7 mouse cellular contexts compared by ENCODE assay signal in the genomic region with DNA sequence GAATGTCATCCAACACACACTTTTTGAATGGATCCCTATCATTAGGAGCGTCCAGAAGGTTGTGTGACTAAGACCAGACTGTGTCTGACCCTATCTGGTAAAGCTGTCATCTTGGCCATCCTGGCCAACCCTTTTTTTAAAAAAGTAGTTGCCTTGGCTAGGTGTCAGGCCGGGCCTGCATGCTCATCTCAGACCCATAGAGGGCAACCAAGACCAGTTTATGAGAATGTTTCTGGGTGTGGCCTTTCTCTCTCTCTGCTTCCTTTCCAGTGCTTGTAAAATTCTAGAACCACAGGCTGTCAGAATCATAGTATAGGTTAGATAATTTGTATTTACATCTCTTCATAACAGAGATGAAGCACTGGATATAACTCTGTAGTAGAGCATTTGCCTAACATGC.
DNase-seq lines count a peak whose midpoint lies in the region; ATAC-seq and TF ChIP-seq lines count a peak whose summit lies in the region.

No protein-coding gene starts in this region.

- H3K4me2 ChIP-seq in kidney, embryonic 15.5 days = no peak overlapping the region

- 32% methylated on average over 2 of the region's 2 CpGs for WGBS in kidney, embryonic 15.5 days

- H3K27me3 ChIP-seq in MEL (ENCODE audit: control insufficient read depth in 1 of 2, insufficient read depth in 2 of 2, low read length in 2 of 2) = no peaks in the 10 kb centered on the region
- H3K27me3 ChIP-seq in kidney, embryonic 15.5 days = peaks cover 5% of the 10 kb centered on the region; the same call in 1 of the 2 replicates

- ATAC-seq in kidney, embryonic 15.5 days (replicated peaks; ENCODE audit: low FRiP score) = peak; percentile 75

- H3K79me2 ChIP-seq in MEL (ENCODE audit: control insufficient read depth, insufficient read depth, low read length, poor library complexity) = no peaks in the 10 kb centered on the region

- H3K4me1 ChIP-seq in MEL (ENCODE audit: control insufficient read depth in 1 of 2, insufficient read depth in 2 of 2, low read length in 2 of 2) = no peaks in the 10 kb centered on the region
- H3K4me1 ChIP-seq in kidney, embryonic 15.5 days = no peaks in the 10 kb centered on the region

- no peak overlapping the region for H3K27ac ChIP-seq in MEL (ENCODE audit: control insufficient read depth, low read depth, low read length)
- H3K27ac ChIP-seq in kidney, embryonic 15.5 days = no peak overlapping the region

- peak; percentile 40 to 80 (median 60) for TF ChIP-seq CTCF in MEL (IDR thresholded peaks at IDR 0.05 in 2 of 3, conservative IDR thresholded peaks at IDR 0.05 in 1 of 3; ENCODE audit: control insufficient read depth in 1 of 3, insufficient read depth in 1 of 3, low read depth in 2 of 3, low read length in 3 of 3, poor library complexity in 1 of 3, severe bottlenecking in 1 of 3)

- H3K36me3 ChIP-seq in MEL (ENCODE audit: control insufficient read depth in 1 of 2, insufficient read depth in 2 of 2, low read length in 2 of 2) = no peaks in the 10 kb centered on the region
- H3K36me3 ChIP-seq in kidney, embryonic 15.5 days = no peaks in the 10 kb centered on the region

- H3K9me3 ChIP-seq in MEL (replicated peaks; ENCODE audit: insufficient read depth, low read length) = no peaks in the 10 kb centered on the region
- H3K9me3 ChIP-seq in kidney, embryonic 15.5 days (replicated peaks) = no peaks in the 10 kb centered on the region

- no peak for TF ChIP-seq EP300 in MEL (IDR thresholded peaks at IDR 0.05; ENCODE audit: low read depth in 1 of 2, low read length in 2 of 2)

- no peak for TF ChIP-seq POLR2A in MEL (IDR thresholded peaks at IDR 0.05; ENCODE audit: control insufficient read depth in 1 of 2, insufficient read depth in 1 of 2, low read depth in 1 of 2, low read length in 2 of 2, poor library complexity in 1 of 2)

- peak; percentile 87 for TF ChIP-seq RAD21 in MEL (IDR thresholded peaks at IDR 0.05; ENCODE audit: low read depth, low read length)

- DNase-seq in CD4-positive, CD25-positive, alpha-beta regulatory T cell, adult 2 months (ENCODE audit: low read depth, low spot score) = peak; percentile 81
- DNase-seq in MEL (ENCODE audit: low read depth, low spot score) = peak; percentile 60
- DNase-seq in cerebellum, adult 9-10 months = peak; percentile 8
- DNase-seq in gastrocnemius, adult 8-10 months (ENCODE audit: low spot score in 2 of 2) = peak; percentile 28 to 33
- peak; percentile 84 for DNase-seq in lung, postnatal 10 days
- peak; percentile 26 for DNase-seq in right cerebral cortex, postnatal 25 days

- H3K9ac ChIP-seq in MEL (ENCODE audit: control insufficient read depth, low read depth, low read length, poor library complexity, severe bottlenecking) = no peak overlapping the region
- H3K9ac ChIP-seq in kidney, embryonic 15.5 days = no peak overlapping the region

- H3K4me3 ChIP-seq in MEL (ENCODE audit: control insufficient read depth in 1 of 2, insufficient read depth in 1 of 2, low read depth in 2 of 2, low read length in 2 of 2) = no peak overlapping the region
- H3K4me3 ChIP-seq in kidney, embryonic 15.5 days (replicated peaks) = no peak overlapping the region

TF ChIP-seq in MEL, 35 proteins besides CTCF, POLR2A, EP300 and RAD21:
- TF ChIP-seq BHLHE40 (IDR thresholded peaks at IDR 0.05; ENCODE audit: borderline replicate concordance, low read depth, low read length) (no peak), USF1 (IDR thresholded peaks at IDR 0.05; ENCODE audit: low read depth, low read length) (no peak), ZC3H11A (IDR thresholded peaks at IDR 0.05; ENCODE audit: low read depth, low read length) (peak; percentile 76), TAL1 (IDR thresholded peaks at IDR 0.05; ENCODE audit: low read length) (no peak), MAFK (IDR thresholded peaks at IDR 0.05; ENCODE audit: borderline replicate concordance, low read depth, low read length) (no peak), UBTF (IDR thresholded peaks at IDR 0.05; ENCODE audit: borderline replicate concordance, insufficient read depth, low read depth, low read length) (no peak), MAZ (IDR thresholded peaks at IDR 0.05; ENCODE audit: low read depth, low read length) (no peak), POLR2AphosphoS2 (IDR thresholded peaks at IDR 0.05; ENCODE audit: low read length) (no peak), SMC3 (IDR thresholded peaks at IDR 0.05; ENCODE audit: low read depth, low read length) (peak; percentile 83), MYC (IDR thresholded peaks at IDR 0.05; ENCODE audit: low read depth, low read length) (no peak)

Comparison
In these comparisons a context has a peak if more than half of its experiments do, and no peak if none do; other contexts are left out.
1. DNase-seq: peak in every context shown above with its lines; median percentile 84 in lung, postnatal 10 days; 81 in CD4-positive, CD25-positive, alpha-beta regulatory T cell, adult 2 months; 60 in MEL; 30 in gastrocnemius, adult 8-10 months; 26 in right cerebral cortex, postnatal 25 days; 8 in cerebellum, adult 9-10 months.